Mouse (Mus musculus) brain, embryonic 14.5 days (tissue): Measurements from ENCODE around the gene Cmtr2.

Experiments
- CTCF ChIP-seq: fragments of 200-500 bp; IDR thresholded peaks from 2 replicates; pipeline ENCODE4 v1.5.1; 2012; ENCODE audit warnings: inconsistent platforms, mild to moderate bottlenecking, moderate library complexity, borderline replicate concordance; ENCODE audit not compliant: insufficient read depth, insufficient read length; ENCODE audit errors: extremely low read depth
- POLR2A ChIP-seq: fragments of 200-500 bp; IDR thresholded peaks from 2 replicates; pipeline ENCODE4 v1.6.1; 2012; ENCODE audit warnings: mild to moderate bottlenecking, inconsistent platforms, borderline replicate concordance; ENCODE audit not compliant: poor library complexity, insufficient read depth, insufficient read length, severe bottlenecking; ENCODE audit errors: extremely low read depth

- TF ChIP-seq CTCF (no peak), POLR2A (no peak)
Measured at GRCm38 (mm10) chr8:110177359-110178155, 37.9 kb upstream of the Cmtr2 start.
